Mouse (Mus musculus) cerebellum, adult 2 months (tissue): ENCODE measurements around the gene Eml4.

ENCODE experiments used
- CTCF ChIP-seq: fragments of 200-500 bp; IDR thresholded peaks from 2 replicates; pipeline ENCODE4 v1.5.1; 2011; ENCODE audit warnings: low read depth, mild to moderate bottlenecking, control low read depth, low read length, moderate library complexity, borderline replicate concordance; ENCODE audit not compliant: insufficient read depth
- POLR2A ChIP-seq: fragments of 200-500 bp; IDR thresholded peaks from 2 replicates; pipeline ENCODE4 v1.6.1; 2011; ENCODE audit warnings: low read length, control low read depth, borderline replicate concordance; ENCODE audit not compliant: insufficient read depth

DNA sequence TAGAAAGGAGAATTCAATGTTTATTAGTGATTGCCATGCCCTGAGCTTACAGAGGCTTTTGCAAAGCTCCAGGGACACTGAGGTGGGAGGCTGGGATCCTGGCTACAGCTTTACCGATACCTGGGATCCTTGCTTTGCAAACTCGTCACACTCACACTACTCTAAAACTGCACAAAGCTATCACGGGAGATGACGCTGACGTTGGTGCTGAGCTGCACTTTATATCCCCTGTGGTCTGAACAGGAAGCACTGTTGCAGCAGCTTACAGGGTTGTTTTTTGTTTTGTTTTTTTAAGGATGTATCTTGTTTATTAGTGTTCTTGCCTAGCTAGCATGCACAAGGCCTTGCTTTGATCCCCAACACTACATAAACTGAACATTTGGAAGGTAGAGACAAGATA, 102.9 kb downstream of the Eml4 start:
- TF ChIP-seq CTCF: no peak
- TF ChIP-seq POLR2A: no peak
